Mouse (Mus musculus): ENCODE measurements at regions not wholly inside any gene's neighbourhood (a gene's known extent, or its start where the extent isn't known, plus 50 kb on each side); places are given as distances from the start of the nearest gene placed in this dataset.
"Not testable (repeated sequence)": the region's sequence is repeated elsewhere in the genome, so short reads cannot be mapped to it uniquely, and the experiment has no call there.

DNA sequence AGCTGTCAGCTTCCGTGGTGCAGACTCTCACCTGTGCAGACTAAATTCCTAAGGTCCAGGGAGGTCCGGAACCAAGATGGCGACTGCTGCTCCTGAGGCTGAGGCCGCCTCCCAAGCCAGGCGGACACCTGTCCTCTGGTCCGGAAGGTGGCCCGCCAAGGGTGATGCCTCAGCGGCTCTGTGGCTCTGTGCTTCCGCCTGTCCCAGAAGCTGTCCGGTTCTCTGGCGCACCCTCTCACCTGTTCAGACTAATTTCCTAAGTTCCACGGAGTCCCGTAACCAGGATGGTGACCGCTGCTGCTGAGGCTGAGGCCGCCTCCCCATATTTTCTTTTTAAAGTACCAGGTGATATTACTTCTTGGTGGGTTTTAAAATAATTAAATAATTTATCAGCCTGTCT lies 65.4 kb upstream of the B3galnt2 start:
- DNase-seq (ENCODE audit: low read depth) = not testable (repeated sequence)

- peak; percentile 99 for DNase-seq (ENCODE audit: low read depth)
These were observed 64.8 kb upstream of the B3galnt2 start for GRCm38 (mm10) chr13:13889297-13890120.

DNA sequence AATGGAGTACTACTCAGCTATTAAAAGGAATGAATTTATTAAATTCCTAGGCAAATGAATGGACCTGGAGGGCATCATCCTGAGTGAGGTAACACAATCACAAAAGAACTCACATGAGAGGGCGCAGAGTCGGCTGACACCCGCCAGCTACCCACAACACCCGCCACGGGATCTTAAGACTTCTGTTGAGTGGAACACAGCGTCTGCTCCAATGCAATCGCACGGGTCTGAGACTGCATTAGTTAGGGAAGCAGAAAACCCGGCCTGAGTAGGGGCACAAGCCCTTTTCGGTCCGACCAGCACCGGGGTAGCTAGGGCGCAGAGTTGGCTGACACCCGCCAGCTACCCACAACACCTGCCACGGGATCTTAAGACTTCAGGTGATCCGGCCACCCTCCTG lies 52.1 kb upstream of the B3galnt2 start:
- DNase-seq (ENCODE audit: low read depth) = not testable (repeated sequence)

All from 416B (cell line).